ENCODE assay signal across 8 mouse cellular contexts in genomic region chr8:88524132-88524531, GRCm38 (mm10). TPM values are rescaled to one million over a fixed set of nuclear protein-coding genes. Genes with fewer than 3 reads are reported as not detected.
DNase-seq lines count a peak whose midpoint lies in the region; ATAC-seq and TF ChIP-seq lines count a peak whose summit lies in the region.
"Had no signal": no experiment of that assay in that cellular context is flagged by ENCODE, and none has a peak within 500 bp of the region (broad histone marks: within the 10 kb centered on the region; RNA-seq: fewer than 3 reads in every experiment).

No protein-coding gene starts in this region.

- TF ChIP-seq CTCF in brain, embryonic 14.5 days (IDR thresholded peaks at IDR 0.05; ENCODE audit: borderline replicate concordance, extremely low read depth, insufficient read depth, insufficient read length) = no peak
- TF ChIP-seq CTCF in gastrocnemius, adult 2 months (IDR thresholded peaks at IDR 0.05) = no peak

- ATAC-seq in erythroid progenitor cell, adult 5-6 weeks (replicated peaks; ENCODE audit: low FRiP score, poor library complexity, severe bottlenecking) = no peak

- no peak overlapping the region for H3K27ac ChIP-seq in gastrocnemius, adult 2 months
- H3K27ac ChIP-seq: heart, embryonic 15.5 days had no signal

- TF ChIP-seq POLR2A in brain, embryonic 14.5 days (IDR thresholded peaks at IDR 0.05; ENCODE audit: borderline replicate concordance, extremely low read depth, insufficient read depth, insufficient read length, poor library complexity, severe bottlenecking) = no peak

- intact Hi-C loops in gastrocnemius, adult 2 months (cut with DNase I) = no loop called here

- H3K4me3 ChIP-seq in gastrocnemius, adult 2 months = no peak overlapping the region
- H3K4me3 ChIP-seq: heart, embryonic 15.5 days had no signal

- DNase-seq in brain, embryonic 14.5 days (ENCODE audit: low read depth) = peak; percentile 45
- peak; percentile 43 for DNase-seq in embryo, embryonic 10 days (ENCODE audit: low spot score)
- peak; percentile 54 for DNase-seq in forelimb bud, embryonic 11.5 days (ENCODE audit: low read depth, low spot score)
- DNase-seq in lung, postnatal 36 days = peak; percentile 37
- no peak for DNase-seq in cerebellum, adult 11-12 months
- DNase-seq in gastrocnemius, adult 2 months = no peak

RNA-seq across cellular contexts. Expression of gene Nkd1, which starts 3.0 kb away (rescaled TPM):
- polyA plus RNA-seq in brain, embryonic 14.5 days (2012; rRNA removed) = 49.1 and 68.5 TPM in 2 replicates
- not detected in 2 replicates for total RNA-seq in erythroid progenitor cell, adult 5-6 weeks (2015; ENCODE audit: low replicate concordance)
- not detected in 2 replicates for total RNA-seq in erythroid progenitor cell, adult 5-6 weeks (2017; ENCODE audit: low replicate concordance)
- 1 to 10 TPM in 1 of 2 experiments, under 1 TPM in 1; 0.82 to 1.7 TPM for total RNA-seq in gastrocnemius, adult 2 months (2021)

Comparison
In these comparisons a context has a peak if more than half of its experiments do, and no peak if none do; other contexts are left out.
1. DNase-seq: peak in brain, embryonic 14.5 days (single experiment), embryo, embryonic 10 days (single experiment), forelimb bud, embryonic 11.5 days (single experiment) and lung, postnatal 36 days (single experiment); none in cerebellum, adult 11-12 months (single experiment) and gastrocnemius, adult 2 months (single experiment).